Mouse (Mus musculus) lung, embryonic 15.5 days (tissue): Measurements from ENCODE around the gene Cfap100. TPM values are rescaled to one million over a fixed set of nuclear protein-coding genes. Genes with fewer than 3 reads are reported as not detected.
A peak's percentile ranks its signal among the peaks of the same experiment; 100 is the strongest.

ENCODE experiments used
- ATAC-seq: fragments of 200-750 bp; cut with Nextera tagmentation; 2 replicates; pipeline ENCODE4 v1.8.0; 2017; ENCODE audit warnings: moderate number of reproducible peaks, borderline replicate concordance; ENCODE audit not compliant: low FRiP score, low TSS enrichment; ENCODE audit errors: extremely low read depth
- H3K27ac ChIP-seq: fragments of 300-500 bp; sonication (generic); 2 replicates; pipeline ENCODE4 v1.5.1; 2015; ENCODE audit warnings: moderate library complexity, mild to moderate bottlenecking, inconsistent platforms
- H3K27me3 ChIP-seq: fragments of 300-500 bp; sonication (generic); 2 replicates; pipeline ENCODE4 v1.6.1; 2015; ENCODE audit warnings: inconsistent platforms
- H3K36me3 ChIP-seq: fragments of 300-500 bp; sonication (generic); 2 replicates; pipeline ENCODE4 v1.6.1; 2015; ENCODE audit warnings: inconsistent platforms
- H3K4me1 ChIP-seq: fragments of 300-500 bp; sonication (generic); 2 replicates; pipeline ENCODE4 v1.6.1; 2015; ENCODE audit warnings: inconsistent platforms
- H3K4me2 ChIP-seq: fragments of 300-500 bp; sonication (generic); 2 replicates; pipeline ENCODE4 v1.6.1; 2015; ENCODE audit warnings: inconsistent platforms, mild to moderate bottlenecking, moderate library complexity
- H3K4me3 ChIP-seq: fragments of 300-500 bp; sonication (generic); 2 replicates; pipeline ENCODE4 v1.5.1; 2015; ENCODE audit warnings: mild to moderate bottlenecking, inconsistent platforms
- H3K9ac ChIP-seq: fragments of 300-500 bp; sonication (generic); 2 replicates; pipeline ENCODE4 v1.6.1; 2015; ENCODE audit warnings: inconsistent platforms
- H3K9me3 ChIP-seq: fragments of 300-500 bp; sonication (generic); 2 replicates; pipeline ENCODE4 v1.6.1; 2016; ENCODE audit warnings: inconsistent platforms
- WGBS: fragments of 180-500 bp; shearing (Covaris S2); methylation state at CpG from one replicate; pipeline ENCODE4 v1.1.7; 2015; 5-methylcytosine and 5-hydroxymethylcytosine counted together
- polyA plus RNA-seq: library from polyadenylated mRNA; unstranded; fragments of >200 nt; fragmentation: Nextera tagmentation; extraction: Ambion mirVana; gene quantifications from 2 replicates; pipeline ENCODE4 v1.2.1, GENCODE M21; 2015

Gene Cfap100
- polyA plus RNA-seq, 1 experiment from 2014 or later, result 0.50 TPM

DNA sequence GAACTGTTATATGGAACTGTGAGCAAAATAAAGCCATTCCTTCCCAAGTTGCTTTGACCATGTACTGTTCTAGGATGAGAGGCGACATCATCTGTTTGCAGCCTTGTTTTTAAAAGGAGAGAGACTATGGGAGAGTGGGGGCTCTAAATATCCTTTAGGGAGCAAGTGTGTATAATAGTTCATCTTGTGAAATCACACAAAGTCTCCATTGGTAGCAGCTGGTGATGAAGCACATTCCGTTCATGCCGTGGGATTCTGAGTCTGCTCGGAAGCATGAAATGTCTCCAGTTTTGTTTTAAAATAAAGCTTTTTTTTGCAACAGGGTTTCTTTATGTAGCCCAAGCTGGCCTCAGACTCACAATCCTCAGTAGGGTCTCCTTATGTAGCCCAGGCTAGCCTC, 2.6 kb downstream of the Cfap100 start:
- Histone ChIP-seq H3K36me3 (no peaks in the 10 kb centered on the region), H3K4me2 (no peak overlapping the region), H3K4me3 (no peak overlapping the region), H3K27ac (no peak overlapping the region), H3K9ac (no peak overlapping the region), H3K27me3 (peaks cover 14% of the 10 kb centered on the region), H3K9me3 (no peaks in the 10 kb centered on the region), H3K4me1 (peaks cover 19% of the 10 kb centered on the region)
- 55% methylated on average over 4 of the region's 4 CpGs for WGBS
- ATAC-seq, result no peak

DNA sequence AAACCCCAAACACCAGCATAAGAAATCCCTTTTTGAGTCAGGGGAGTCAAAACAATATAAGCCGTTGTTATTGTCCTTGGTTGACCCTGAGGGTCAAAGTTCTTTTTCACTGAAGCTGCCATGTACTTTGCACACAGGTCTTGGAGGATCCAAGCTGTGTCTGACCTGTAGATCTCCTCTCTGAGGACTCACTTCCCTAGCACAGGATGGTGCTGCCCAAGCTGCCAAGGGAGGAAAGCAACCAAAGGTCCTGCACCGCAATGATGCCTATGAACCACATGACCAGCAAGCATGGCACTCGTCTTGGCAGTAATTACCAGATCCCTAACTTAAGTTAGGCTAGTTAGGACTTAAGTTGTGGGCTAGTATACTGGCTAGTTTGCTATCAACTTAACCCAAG, 3.2 kb downstream of the Cfap100 start:
- H3K4me1 ChIP-seq, result peaks cover 19% of the 10 kb centered on the region
- no peak overlapping the region for H3K4me2 ChIP-seq
- no peaks in the 10 kb centered on the region for H3K36me3 ChIP-seq
- no peaks in the 10 kb centered on the region for H3K9me3 ChIP-seq
- WGBS, result 84% methylated on average over 3 of the region's 3 CpGs
- no peak overlapping the region for H3K27ac ChIP-seq
- H3K4me3 ChIP-seq, result no peak overlapping the region
- H3K9ac ChIP-seq, result no peak overlapping the region
- peaks cover 14% of the 10 kb centered on the region for H3K27me3 ChIP-seq
- ATAC-seq, result no peak

GRCm38 (mm10) chr6:90422565-90422964, 6.0 kb downstream of the Cfap100 start:
- Histone ChIP-seq H3K9ac (no peak overlapping the region), H3K4me3 (peak overlapping the region; percentile 18; the same call in 1 of the 2 replicates)

GRCm38 (mm10) chr6:90411926-90412325, 16.7 kb downstream of the Cfap100 start:
- no peaks in the 10 kb centered on the region for H3K36me3 ChIP-seq
- no peaks in the 10 kb centered on the region for H3K4me1 ChIP-seq
- no peaks in the 10 kb centered on the region for H3K9me3 ChIP-seq
- no peak for ATAC-seq
- H3K27me3 ChIP-seq, result no peaks in the 10 kb centered on the region
- no peak overlapping the region for H3K4me3 ChIP-seq
- no peak overlapping the region for H3K27ac ChIP-seq
- no peak overlapping the region for H3K4me2 ChIP-seq
- 75% methylated on average over 7 of the region's 7 CpGs for WGBS
- no peak overlapping the region for H3K9ac ChIP-seq

More at GRCm38 (mm10) chr6:90422565-90422964, 6.0 kb downstream of the Cfap100 start:
- Histone ChIP-seq H3K9me3 (no peaks in the 10 kb centered on the region), H3K4me2 (peak overlapping the region; percentile 49), H3K27me3 (peaks cover 9% of the 10 kb centered on the region), H3K36me3 (no peaks in the 10 kb centered on the region), H3K4me1 (0 out of 2 replicates have a peak, but pooled peaks cover 7% of the 10 kb centered on the region), H3K27ac (no peak overlapping the region)
- 9% methylated on average over 14 of the region's 14 CpGs for WGBS
- ATAC-seq, result peak; percentile 75; the same call in 1 of the 2 replicates

DNA sequence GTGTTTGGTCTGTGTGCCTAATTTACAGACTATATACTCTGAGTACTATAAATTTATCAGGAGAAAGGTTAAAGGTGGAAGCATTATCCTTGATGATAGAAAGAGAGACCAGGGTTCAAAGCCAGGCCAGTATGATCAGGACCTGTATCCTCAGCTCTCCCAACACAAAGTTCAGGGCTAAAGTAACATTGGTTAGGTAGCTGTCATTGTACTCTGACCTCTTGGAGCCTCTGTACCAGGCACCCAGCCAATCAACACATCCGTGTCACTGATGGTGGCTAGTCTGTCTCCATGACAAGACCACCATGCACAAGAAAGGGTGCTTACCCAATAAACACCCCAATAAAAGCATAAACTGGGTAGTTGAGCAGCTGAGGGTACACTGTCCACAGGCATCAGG, 17.6 kb downstream of the Cfap100 start:
- no peak overlapping the region for H3K9ac ChIP-seq
- no peaks in the 10 kb centered on the region for H3K4me1 ChIP-seq
- no peak overlapping the region for H3K4me2 ChIP-seq
- H3K27ac ChIP-seq, result no peak overlapping the region
- no peaks in the 10 kb centered on the region for H3K27me3 ChIP-seq
- H3K4me3 ChIP-seq, result no peak overlapping the region
- no peaks in the 10 kb centered on the region for H3K36me3 ChIP-seq
- WGBS, result 77% methylated on average over 1 of the region's 1 CpGs
- no peak for ATAC-seq
- H3K9me3 ChIP-seq, result no peaks in the 10 kb centered on the region

DNA sequence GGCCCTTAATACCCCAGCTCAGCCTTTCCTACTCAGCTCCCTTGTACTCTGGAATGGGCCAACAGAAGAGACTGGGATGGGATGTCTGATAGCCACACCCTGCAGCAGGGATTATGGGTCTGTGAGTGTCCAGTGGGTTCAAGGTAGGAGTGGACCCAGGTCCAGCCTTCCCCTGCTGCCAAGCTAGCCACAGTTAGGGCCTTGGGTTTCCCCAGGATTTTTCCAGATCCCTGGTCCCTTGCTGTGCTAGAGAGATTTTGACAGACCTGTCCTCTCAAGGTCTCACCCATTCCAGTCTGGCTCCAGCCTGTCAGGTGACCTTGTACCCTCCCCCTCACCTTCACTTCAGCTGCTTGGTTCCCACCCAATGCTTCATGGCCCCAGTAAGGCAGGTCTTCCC, 20.0 kb downstream of the Cfap100 start:
- Histone ChIP-seq H3K27ac (no peak overlapping the region), H3K4me3 (no peak overlapping the region), H3K4me2 (no peak overlapping the region), H3K9ac (no peak overlapping the region), H3K9me3 (no peaks in the 10 kb centered on the region), H3K36me3 (no peaks in the 10 kb centered on the region), H3K4me1 (no peaks in the 10 kb centered on the region), H3K27me3 (no peaks in the 10 kb centered on the region)
- no peak for ATAC-seq

- Histone ChIP-seq H3K27me3 (no peaks in the 10 kb centered on the region), H3K9me3 (no peaks in the 10 kb centered on the region), H3K4me1 (no peaks in the 10 kb centered on the region), H3K27ac (no peak overlapping the region), H3K36me3 (peaks cover 13% of the 10 kb centered on the region; the same call in 1 of the 2 replicates), H3K9ac (no peak overlapping the region), H3K4me2 (no peak overlapping the region), H3K4me3 (no peak overlapping the region)
- no peak for ATAC-seq
- 79% methylated on average over 3 of the region's 3 CpGs for WGBS
Measured at GRCm38 (mm10) chr6:90397291-90397690, 31.3 kb downstream of the Cfap100 start.

GRCm38 (mm10) chr6:90395751-90396150, 32.8 kb downstream of the Cfap100 start:
- H3K27me3 ChIP-seq, result no peaks in the 10 kb centered on the region
- peaks cover 6% of the 10 kb centered on the region; the same call in 1 of the 2 replicates for H3K36me3 ChIP-seq
- H3K9me3 ChIP-seq, result no peaks in the 10 kb centered on the region
- no peaks in the 10 kb centered on the region for H3K4me1 ChIP-seq
- ATAC-seq, result no peak
- no peak overlapping the region for H3K4me3 ChIP-seq
- 83% methylated on average over 2 of the region's 2 CpGs for WGBS
- H3K27ac ChIP-seq, result no peak overlapping the region
- no peak overlapping the region for H3K9ac ChIP-seq
- no peak overlapping the region for H3K4me2 ChIP-seq

- H3K9ac ChIP-seq, result no peak overlapping the region
- H3K27me3 ChIP-seq, result no peaks in the 10 kb centered on the region
- H3K4me2 ChIP-seq, result no peak overlapping the region
- H3K36me3 ChIP-seq, result 0 out of 2 replicates have a peak, but pooled peaks cover 6% of the 10 kb centered on the region
- no peak overlapping the region for H3K4me3 ChIP-seq
- no peak overlapping the region for H3K27ac ChIP-seq
- H3K9me3 ChIP-seq, result no peaks in the 10 kb centered on the region
- no peak for ATAC-seq
- WGBS, result 58% methylated on average over 3 of the region's 3 CpGs
- no peaks in the 10 kb centered on the region for H3K4me1 ChIP-seq
Measured at GRCm38 (mm10) chr6:90393948-90394347, 34.6 kb downstream of the Cfap100 start.

- H3K9me3 ChIP-seq, result no peaks in the 10 kb centered on the region
- no peak overlapping the region for H3K27ac ChIP-seq
- no peak overlapping the region for H3K9ac ChIP-seq
- ATAC-seq, result no peak
- H3K4me3 ChIP-seq, result no peak overlapping the region
- peaks cover 15% of the 10 kb centered on the region; the same call in 1 of the 2 replicates for H3K36me3 ChIP-seq
- no peaks in the 10 kb centered on the region for H3K4me1 ChIP-seq
- 82% methylated on average over 4 of the region's 4 CpGs for WGBS
- no peaks in the 10 kb centered on the region for H3K27me3 ChIP-seq
- no peak overlapping the region for H3K4me2 ChIP-seq
Measured at GRCm38 (mm10) chr6:90390629-90391028, 38.0 kb downstream of the Cfap100 start.

GRCm38 (mm10) chr6:90381465-90381864, 47.1 kb downstream of the Cfap100 start:
- Histone ChIP-seq H3K27ac (no peak overlapping the region), H3K9me3 (no peaks in the 10 kb centered on the region), H3K36me3 (peaks cover 78% of the 10 kb centered on the region), H3K9ac (no peak overlapping the region), H3K27me3 (no peaks in the 10 kb centered on the region), H3K4me1 (no peaks in the 10 kb centered on the region), H3K4me2 (no peak overlapping the region), H3K4me3 (no peak overlapping the region)
- 96% methylated on average over 2 of the region's 2 CpGs for WGBS
- ATAC-seq, result no peak

- WGBS, result 92% methylated on average over 2 of the region's 2 CpGs
- H3K27ac ChIP-seq, result no peak overlapping the region
- no peaks in the 10 kb centered on the region for H3K9me3 ChIP-seq
- H3K9ac ChIP-seq, result no peak overlapping the region
- no peak overlapping the region for H3K4me2 ChIP-seq
- no peak for ATAC-seq
- peaks cover 88% of the 10 kb centered on the region for H3K36me3 ChIP-seq
- H3K4me1 ChIP-seq, result no peaks in the 10 kb centered on the region
- H3K27me3 ChIP-seq, result no peaks in the 10 kb centered on the region
- no peak overlapping the region for H3K4me3 ChIP-seq
Measured at GRCm38 (mm10) chr6:90377708-90378107, 50.9 kb downstream of the Cfap100 start.

- Histone ChIP-seq H3K27me3 (no peaks in the 10 kb centered on the region), H3K27ac (no peak overlapping the region), H3K36me3 (peaks cover 58% of the 10 kb centered on the region), H3K4me2 (no peak overlapping the region), H3K9ac (no peak overlapping the region), H3K4me3 (no peak overlapping the region), H3K9me3 (no peaks in the 10 kb centered on the region), H3K4me1 (peaks cover 21% of the 10 kb centered on the region)
- WGBS, result 65% methylated on average over 4 of the region's 4 CpGs
- no peak for ATAC-seq
Measured at GRCm38 (mm10) chr6:90374647-90375046, 54.0 kb downstream of the Cfap100 start.
